Mouse (Mus musculus) layer of hippocampus, postnatal 25 days (tissue): Measurements from ENCODE around the gene Gm17555. TPM values are rescaled to one million over a fixed set of nuclear protein-coding genes. Genes with fewer than 3 reads are reported as not detected.
"Not testable (repeated sequence)": the region's sequence is repeated elsewhere in the genome, so short reads cannot be mapped to it uniquely, and the experiment has no call there.

Source experiments
- DNase-seq, 2 experiments: peaks; one replicate each; pipeline ENCODE4 v3.0.0; 2022; ENCODE audit warnings: mixed read lengths in 2 of 2, low spot score in 1 of 2; ENCODE audit errors: extremely low spot score in 1 of 2
- total RNA-seq, 2 experiments: library from RNA; stranded (reverse); gene quantifications; 2 replicates each; pipeline ENCODE4 v1.2.3; 2021

The Gm17555 gene
- total RNA-seq = not detected

DNA sequence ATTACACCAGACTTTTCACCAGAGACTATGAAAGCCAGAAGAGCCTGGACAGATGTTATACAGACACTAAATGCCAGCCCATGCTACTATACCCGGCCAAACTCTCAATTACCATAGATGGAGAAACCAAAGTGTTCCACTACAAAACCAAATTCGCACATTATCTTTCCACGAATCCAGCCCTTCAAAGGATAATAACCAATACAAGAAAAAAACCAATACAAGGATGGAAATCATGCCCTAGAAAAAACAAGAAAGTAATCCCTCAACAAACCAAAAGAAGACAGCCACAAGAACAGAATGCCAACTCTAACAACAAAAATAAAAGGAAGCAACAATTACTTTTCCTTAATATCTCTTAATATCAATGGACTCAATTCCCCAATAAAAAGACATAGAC lies at the start of gene Gm17555:
Gene Gm17555, plus strand, starts transcription at position 301 of the 400 bp plus-strand sequence.
- not testable (repeated sequence) for DNase-seq

DNA sequence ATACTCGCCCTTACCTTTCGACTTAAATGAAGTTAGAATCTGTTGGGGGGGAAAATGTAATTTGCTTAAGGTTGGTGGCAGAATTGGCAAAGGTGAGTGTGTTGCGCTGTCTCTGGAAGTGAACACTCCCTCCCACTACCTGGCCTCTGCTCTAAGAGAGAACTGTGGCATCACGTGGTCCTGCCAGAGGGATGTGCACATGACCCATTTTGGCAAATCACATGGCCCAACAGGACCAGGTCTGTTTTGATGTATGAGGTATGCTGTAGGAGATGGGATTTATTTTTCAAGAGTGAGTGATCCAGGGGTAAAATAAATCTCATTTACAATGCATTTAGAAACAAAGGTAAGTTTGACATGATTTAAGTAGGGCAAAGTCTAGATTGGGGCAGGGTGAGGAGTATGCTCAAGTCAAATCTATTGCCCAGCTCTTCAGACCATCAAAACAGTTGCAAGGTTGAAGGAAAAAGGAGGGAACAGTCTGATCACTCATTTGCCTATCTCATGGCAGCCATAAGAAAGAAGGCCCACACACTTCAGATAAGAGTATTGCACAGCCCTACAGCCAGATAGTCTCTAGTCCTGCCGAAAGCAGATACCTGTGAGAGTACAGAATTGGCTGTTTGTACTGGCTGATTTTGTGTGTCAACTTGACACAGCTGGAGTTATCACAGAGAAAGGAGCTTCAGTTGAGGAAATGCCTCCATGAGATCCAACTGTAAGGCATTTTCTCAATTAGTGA lies 49.5 kb upstream of the Gm17555 start:
- no peak for DNase-seq

- no peak for DNase-seq
Observed at GRCm38 (mm10) chr2:126166335-126166734, 48.6 kb upstream of the Gm17555 start.

DNA sequence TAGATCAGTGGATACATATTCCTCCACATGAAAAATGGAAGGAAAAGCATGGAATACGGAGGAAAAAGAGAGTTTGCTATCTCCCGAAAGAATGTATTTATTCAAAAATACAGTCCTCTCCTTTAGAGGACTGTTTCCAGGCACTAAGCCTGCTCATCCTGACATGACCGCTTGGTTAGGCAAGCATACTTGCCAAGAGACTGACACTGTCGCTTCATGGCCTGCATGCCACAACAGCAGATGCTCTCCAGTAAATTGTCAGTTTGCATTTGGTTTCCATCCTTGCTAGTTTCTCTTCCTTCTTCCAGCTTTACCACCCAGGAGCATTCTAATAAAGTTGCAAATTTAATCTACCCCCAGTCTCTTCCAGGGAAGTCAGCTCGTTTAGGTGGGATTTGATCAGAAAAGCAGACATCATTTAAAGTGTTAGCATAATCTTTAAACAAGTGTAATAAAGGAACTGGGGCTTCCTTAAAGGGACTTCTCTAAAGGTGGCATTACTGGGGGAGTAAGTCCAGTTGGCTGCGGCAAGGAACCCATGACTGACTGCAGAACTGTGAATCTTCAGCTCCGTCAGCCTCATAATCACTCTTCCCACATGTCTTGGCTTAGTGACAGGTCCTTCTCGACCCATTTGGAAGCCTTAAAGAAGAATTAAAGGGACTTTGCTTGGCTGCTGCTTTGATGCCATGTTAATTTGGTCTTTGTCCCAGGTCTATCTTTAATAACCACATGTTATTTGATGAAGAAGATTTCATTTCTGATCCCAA lies 47.9 kb upstream of the Gm17555 start:
- DNase-seq = no peak

DNA sequence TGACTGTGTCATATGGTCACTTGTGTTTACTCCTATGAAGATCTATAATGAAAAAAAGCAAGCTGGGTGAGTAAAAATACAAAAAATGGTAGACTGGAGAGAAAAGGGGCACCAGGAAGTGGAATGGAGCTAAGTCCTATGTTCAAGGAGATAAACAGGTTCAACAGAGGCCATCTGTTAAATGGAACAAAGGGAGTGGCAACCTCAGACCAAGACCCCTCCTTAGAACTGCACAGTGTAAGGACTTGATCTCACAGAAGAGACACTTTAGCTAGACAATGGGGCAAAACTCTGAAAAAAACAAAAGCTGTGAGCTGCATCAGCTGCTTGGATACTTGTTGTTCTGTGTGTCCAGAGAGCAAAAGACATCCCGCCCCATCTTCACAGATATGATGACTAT lies 43.5 kb upstream of the Gm17555 start:
- DNase-seq = no peak

DNA sequence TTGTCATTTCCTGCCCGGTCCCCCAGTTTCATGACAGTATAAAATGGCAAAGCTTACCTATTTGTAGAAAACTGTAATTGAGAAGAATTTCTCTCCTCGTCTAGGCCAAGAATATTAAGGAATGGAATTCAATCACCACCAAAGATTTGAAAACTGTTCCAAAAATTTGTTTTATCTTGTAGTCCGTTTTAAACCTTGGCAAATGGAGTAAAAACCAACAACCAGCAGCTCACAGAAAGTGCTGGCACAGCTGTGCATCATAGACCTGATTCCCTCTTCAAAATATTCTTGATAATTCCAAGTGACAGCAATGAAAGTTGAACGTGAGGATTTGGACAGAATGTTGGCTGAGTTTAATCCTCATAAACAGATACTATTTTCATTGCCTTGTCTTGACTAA lies 23.6 kb upstream of the Gm17555 start:
- no peak for DNase-seq

- DNase-seq = no peak
Observed at GRCm38 (mm10) chr2:126192129-126192528, 22.8 kb upstream of the Gm17555 start.

- DNase-seq = no peak
Observed at GRCm38 (mm10) chr2:126195631-126196356, 19.1 kb upstream of the Gm17555 start.

DNA sequence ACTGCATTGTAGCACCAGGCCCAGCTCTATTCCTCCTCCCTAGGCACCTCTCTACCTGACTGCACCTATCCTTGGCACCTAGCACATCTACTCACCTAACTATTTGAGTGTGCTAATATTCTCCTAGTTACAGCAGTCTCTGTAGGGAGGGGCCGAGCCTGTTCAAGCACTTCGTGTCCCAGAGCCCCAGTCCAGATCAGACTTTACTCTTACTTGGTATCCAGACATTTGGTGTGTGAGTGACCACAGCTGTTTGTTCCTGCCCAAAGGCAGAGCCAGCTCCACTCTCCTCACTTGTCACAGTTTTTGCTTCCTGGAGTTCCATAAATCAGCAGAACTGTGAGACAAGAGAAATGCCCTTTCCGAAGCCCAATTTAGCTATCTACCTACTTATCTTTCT lies 15.9 kb upstream of the Gm17555 start:
- DNase-seq = no peak

- DNase-seq = no peak
Observed at GRCm38 (mm10) chr2:126211011-126211680, 3.8 kb upstream of the Gm17555 start.

DNA sequence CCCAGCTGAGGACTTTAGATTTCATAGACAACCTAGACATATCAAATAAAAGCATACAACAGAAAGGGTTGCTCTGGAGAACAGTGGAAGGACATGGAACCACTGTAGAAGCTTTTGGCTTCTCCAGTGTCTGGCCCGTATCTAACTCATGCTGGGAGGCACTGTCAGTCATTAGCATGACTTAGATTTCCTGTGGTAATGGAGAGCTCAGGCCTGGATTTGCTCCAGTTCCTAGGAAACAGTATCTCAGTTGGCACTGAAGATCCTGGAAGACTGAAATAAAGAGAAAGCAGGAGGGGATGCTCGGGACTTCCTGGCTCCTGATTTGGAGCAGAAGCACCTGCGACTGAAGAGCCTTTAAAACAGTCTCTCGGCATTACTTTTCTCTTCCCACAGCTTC lies 12.7 kb downstream of the Gm17555 start:
- no peak for DNase-seq

GRCm38 (mm10) chr2:126231731-126232130 lies 16.8 kb downstream of the Gm17555 start:
- DNase-seq = no peak

DNA sequence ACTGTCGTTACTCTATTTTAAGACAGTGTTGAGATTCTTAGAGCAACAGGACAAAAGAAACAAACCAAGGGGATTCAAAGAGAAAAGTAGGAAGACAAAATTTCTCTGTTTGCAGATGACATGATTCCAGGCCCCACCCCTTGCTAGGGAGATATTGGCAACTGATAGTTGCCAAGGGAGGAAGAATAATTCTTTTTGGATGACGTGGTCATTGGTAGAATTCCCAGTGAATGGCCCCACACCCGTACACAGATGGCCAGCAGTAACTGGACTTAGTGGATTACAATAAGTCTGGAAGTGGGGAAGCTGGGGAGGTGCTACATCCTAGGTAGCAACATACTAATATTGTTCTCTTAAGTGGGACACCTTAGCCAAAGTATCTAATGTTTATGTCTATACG lies 22.0 kb downstream of the Gm17555 start:
- DNase-seq = no peak

DNA sequence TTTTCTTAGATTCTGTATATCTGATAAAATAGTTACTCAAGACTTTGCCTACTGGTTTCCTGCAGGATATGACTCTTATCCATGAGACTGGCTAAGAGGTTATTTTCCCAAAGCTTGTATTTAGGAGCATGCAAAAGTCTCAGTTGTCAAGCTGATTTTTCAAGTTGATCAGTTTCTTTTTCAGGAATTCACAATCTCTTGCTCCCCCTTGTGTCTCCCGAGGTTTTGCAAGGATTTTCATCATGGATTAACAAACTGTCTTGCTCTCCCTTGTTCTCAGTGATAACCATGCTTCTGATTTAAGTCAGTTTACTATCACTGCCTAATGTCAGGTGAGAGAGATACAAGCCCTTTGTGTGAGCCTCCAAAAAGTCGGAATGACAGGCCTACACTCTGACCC lies 30.5 kb downstream of the Gm17555 start:
- DNase-seq = peak in 1 of 2 experiments; percentile 50

DNA sequence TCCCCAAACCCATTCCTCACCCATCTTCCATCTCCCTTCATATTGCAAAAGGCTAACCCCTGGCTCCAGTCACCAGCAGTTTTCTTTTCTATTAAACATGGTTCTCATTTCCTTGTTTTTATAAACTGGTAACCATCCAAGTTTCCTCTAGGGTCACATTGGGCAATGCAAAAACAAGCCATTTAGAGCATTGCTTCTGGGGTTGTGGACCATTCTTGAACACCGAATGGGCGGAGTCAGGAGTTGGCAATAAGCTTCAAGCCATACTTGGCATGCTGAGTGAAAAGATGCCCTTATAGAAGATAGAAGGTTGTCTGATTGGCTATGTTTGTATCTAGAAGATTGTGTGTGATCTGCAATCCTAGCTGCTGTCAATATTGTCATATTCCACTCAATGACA lies 33.6 kb downstream of the Gm17555 start:
- no peak for DNase-seq

DNA sequence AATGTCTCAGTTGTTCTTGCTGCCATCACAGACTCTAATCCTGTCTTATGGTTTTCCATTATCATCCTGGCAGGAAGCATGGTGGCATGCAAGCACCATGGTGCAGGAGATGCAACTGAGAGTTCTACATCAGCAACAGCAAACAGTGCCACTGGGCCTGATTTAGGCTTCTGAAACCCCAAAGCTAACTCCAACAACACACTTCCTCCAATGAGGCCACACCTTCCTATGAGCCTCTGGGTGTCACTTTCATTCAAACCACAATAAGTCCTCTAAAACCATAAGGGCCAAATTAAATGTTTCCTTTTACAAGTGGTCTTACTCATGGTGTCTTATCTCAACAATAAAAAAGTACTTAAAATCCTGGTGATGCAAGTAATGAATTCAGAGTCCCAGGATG lies 37.3 kb downstream of the Gm17555 start:
- no peak for DNase-seq

Other genes with a start within 250 kb of the Gm17555 start
- gene Fgf7, start 180.4 kb upstream of the Gm17555 start, total RNA-seq = under 1 TPM; 0.52 to 0.62 TPM
- gene Fam227b, start 63.1 kb upstream of the Gm17555 start, total RNA-seq = under 1 TPM in 1 of 2 experiments, not detected in 1; 0.15 TPM
- 10 to 100 TPM; 15.1 to 15.7 TPM for gene Dtwd1, start 63.0 kb upstream of the Gm17555 start, total RNA-seq